Mouse (Mus musculus) liver, postnatal 0 days (tissue): ENCODE results near the gene Qrich2.

Experiments used
- CTCF ChIP-seq: sonication (generic); IDR thresholded peaks from 2 replicates; pipeline ENCODE4 v1.5.1; 2016; ENCODE audit warnings: antibody characterized with exemption, low read depth
- EP300 ChIP-seq: IDR thresholded peaks from 2 replicates; pipeline ENCODE4 v1.6.1; 2016; ENCODE audit warnings: antibody characterized with exemption, low read depth, mild to moderate bottlenecking

DNA sequence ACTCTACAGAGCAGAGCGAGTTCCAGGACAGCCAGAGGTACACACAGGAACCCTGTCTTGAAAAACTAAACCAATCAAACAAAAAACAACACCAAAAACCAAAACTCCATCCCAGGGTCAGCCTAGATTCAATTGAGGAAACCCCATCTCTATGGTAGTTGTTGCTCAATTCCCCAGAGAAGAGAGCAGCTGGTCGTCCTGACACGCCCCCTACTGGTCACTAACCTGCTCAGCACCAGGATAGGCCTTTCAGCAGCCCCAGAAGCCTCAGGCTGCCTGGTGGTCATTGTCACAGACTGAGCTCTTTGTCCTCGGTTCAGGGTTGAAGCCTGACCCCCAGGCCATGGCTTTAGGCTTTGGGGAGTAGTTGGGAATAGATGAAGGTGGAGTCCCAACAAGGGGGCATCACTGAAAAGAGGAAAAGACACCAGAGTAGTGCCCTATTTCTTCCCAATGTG is 27.8 kb upstream of the Qrich2 start, which contains the start of gene Prpsap1:
- TF ChIP-seq CTCF, result peak; percentile 95
- no peak for TF ChIP-seq EP300
